Mouse (Mus musculus): ENCODE measurements at regions not wholly inside any gene's neighbourhood (a gene's known extent, or its start where the extent isn't known, plus 50 kb on each side); places are given as distances from the start of the nearest gene placed in this dataset.
A peak's percentile ranks its signal among the peaks of the same experiment; 100 is the strongest.

- WGBS: 88% methylated on average over 2 of the region's 2 CpGs
- H3K27ac ChIP-seq (ENCODE audit: low read depth, low read length): no peak overlapping the region
- H3K27me3 ChIP-seq (ENCODE audit: insufficient read depth, low read length): no peaks in the 10 kb centered on the region
- DNase-seq (ENCODE audit: low spot score) (no peak), ATAC-seq (ENCODE audit: low FRiP score) (no peak)
- H3K4me1 ChIP-seq (ENCODE audit: insufficient read depth, low read length): 0 out of 2 replicates have a peak, but pooled peaks cover 9% of the 10 kb centered on the region
- no peak overlapping the region for H3K4me3 ChIP-seq (ENCODE audit: low read depth, low read length)
- no peak for TF ChIP-seq CTCF (IDR thresholded peaks at IDR 0.05)
- H3K36me3 ChIP-seq (ENCODE audit: insufficient read depth, low read length): no peaks in the 10 kb centered on the region
- H3K9ac ChIP-seq (replicated peaks; ENCODE audit: low read length, poor library complexity, severe bottlenecking): no peak overlapping the region
- H3K9me3 ChIP-seq (ENCODE audit: low read length): no peaks in the 10 kb centered on the region
- no peak overlapping the region for H3K4me2 ChIP-seq (ENCODE audit: low read depth, low read length, poor library complexity, severe bottlenecking)
Measured at GRCm38 (mm10) chr2:71623134-71623533, 76.6 kb upstream of the Dlx2 start.

GRCm38 (mm10) chr2:71625298-71625902 is 78.8 kb upstream of the Dlx2 start:
- ATAC-seq (ENCODE audit: low FRiP score) (no peak), DNase-seq (ENCODE audit: low spot score) (peak; percentile 66)
- H3K4me1 ChIP-seq (ENCODE audit: insufficient read depth, low read length): 0 out of 2 replicates have a peak, but pooled peaks cover 12% of the 10 kb centered on the region
- no peak overlapping the region for H3K4me3 ChIP-seq (ENCODE audit: low read depth, low read length)
- 26% methylated on average over 7 of the region's 7 CpGs for WGBS
- H3K9me3 ChIP-seq (ENCODE audit: low read length): no peaks in the 10 kb centered on the region
- no peak for TF ChIP-seq CTCF (IDR thresholded peaks at IDR 0.05)
- H3K4me2 ChIP-seq (ENCODE audit: low read depth, low read length, poor library complexity, severe bottlenecking): no peak overlapping the region
- no peak overlapping the region for H3K9ac ChIP-seq (replicated peaks; ENCODE audit: low read length, poor library complexity, severe bottlenecking)
- H3K27ac ChIP-seq (ENCODE audit: low read depth, low read length): no peak overlapping the region
- H3K27me3 ChIP-seq (ENCODE audit: insufficient read depth, low read length): no peaks in the 10 kb centered on the region
- no peaks in the 10 kb centered on the region for H3K36me3 ChIP-seq (ENCODE audit: insufficient read depth, low read length)

- H3K9me3 ChIP-seq (ENCODE audit: low read length): no peaks in the 10 kb centered on the region
- DNase-seq (ENCODE audit: low spot score): no peak
- H3K27ac ChIP-seq (ENCODE audit: low read depth, low read length): no peak overlapping the region
- H3K4me3 ChIP-seq (ENCODE audit: low read depth, low read length): no peak overlapping the region
- TF ChIP-seq CTCF (IDR thresholded peaks at IDR 0.05): no peak
- WGBS: 61% methylated on average over 12 of the region's 12 CpGs
- 0 out of 2 replicates have a peak, but pooled peaks cover 12% of the 10 kb centered on the region for H3K4me1 ChIP-seq (ENCODE audit: insufficient read depth, low read length)
- no peak for ATAC-seq (ENCODE audit: low FRiP score)
- H3K9ac ChIP-seq (replicated peaks; ENCODE audit: low read length, poor library complexity, severe bottlenecking): no peak overlapping the region
- no peaks in the 10 kb centered on the region for H3K36me3 ChIP-seq (ENCODE audit: insufficient read depth, low read length)
- H3K27me3 ChIP-seq (ENCODE audit: insufficient read depth, low read length): no peaks in the 10 kb centered on the region
- no peak overlapping the region for H3K4me2 ChIP-seq (ENCODE audit: low read depth, low read length, poor library complexity, severe bottlenecking)
Measured at GRCm38 (mm10) chr2:71626404-71626803, 79.8 kb upstream of the Dlx2 start.

GRCm38 (mm10) chr2:71627097-71627755 is 80.7 kb upstream of the Dlx2 start:
- H3K4me1 ChIP-seq (ENCODE audit: insufficient read depth, low read length): 0 out of 2 replicates have a peak, but pooled peaks cover 12% of the 10 kb centered on the region
- DNase-seq (ENCODE audit: low spot score): peak; percentile 76
- TF ChIP-seq CTCF (IDR thresholded peaks at IDR 0.05): no peak

GRCm38 (mm10) chr2:71628821-71629220 is 82.3 kb upstream of the Dlx2 start:
- peak overlapping the region; percentile 40; the same call in 1 of the 2 replicates for H3K4me3 ChIP-seq (ENCODE audit: low read depth, low read length)
- H3K4me2 ChIP-seq (ENCODE audit: low read depth, low read length, poor library complexity, severe bottlenecking): peak overlapping the region; percentile 69
- 0 out of 2 replicates have a peak overlapping the region, but pooled peaks have one; percentile 52 for H3K9ac ChIP-seq (replicated peaks; ENCODE audit: low read length, poor library complexity, severe bottlenecking)
- no peak; the same call in 1 of the 2 replicates for ATAC-seq (ENCODE audit: low FRiP score)
- 0 out of 2 replicates have a peak, but pooled peaks cover 12% of the 10 kb centered on the region for H3K4me1 ChIP-seq (ENCODE audit: insufficient read depth, low read length)
- peak; percentile 20 for DNase-seq (ENCODE audit: low spot score)
- H3K9me3 ChIP-seq (ENCODE audit: low read length): no peaks in the 10 kb centered on the region
- H3K27me3 ChIP-seq (ENCODE audit: insufficient read depth, low read length): no peaks in the 10 kb centered on the region
- TF ChIP-seq CTCF (IDR thresholded peaks at IDR 0.05): no peak
- WGBS: 16% methylated on average over 7 of the region's 7 CpGs
- no peaks in the 10 kb centered on the region for H3K36me3 ChIP-seq (ENCODE audit: insufficient read depth, low read length)
- peak overlapping the region; percentile 77 for H3K27ac ChIP-seq (ENCODE audit: low read depth, low read length)

More at GRCm38 (mm10) chr2:71627097-71627755, 80.7 kb upstream of the Dlx2 start:
- no peaks in the 10 kb centered on the region for H3K9me3 ChIP-seq (ENCODE audit: low read length)
- no peak overlapping the region for H3K9ac ChIP-seq (replicated peaks; ENCODE audit: low read length, poor library complexity, severe bottlenecking)
- no peaks in the 10 kb centered on the region for H3K36me3 ChIP-seq (ENCODE audit: insufficient read depth, low read length)
- no peak overlapping the region for H3K4me3 ChIP-seq (ENCODE audit: low read depth, low read length)
- peak; percentile 60; the same call in 1 of the 2 replicates for ATAC-seq (ENCODE audit: low FRiP score)
- WGBS: 17% methylated on average over 14 of the region's 14 CpGs
- H3K27ac ChIP-seq (ENCODE audit: low read depth, low read length): peak overlapping the region; percentile 55
- H3K27me3 ChIP-seq (ENCODE audit: insufficient read depth, low read length): no peaks in the 10 kb centered on the region
- H3K4me2 ChIP-seq (ENCODE audit: low read depth, low read length, poor library complexity, severe bottlenecking): peak overlapping the region; percentile 33

All from midbrain, postnatal 0 days (tissue).